Mouse (Mus musculus): ENCODE results near the gene Robo2. TPM values are rescaled to one million over a fixed set of nuclear protein-coding genes. Genes with fewer than 3 reads are reported as not detected.

The Robo2 gene
- polyA plus RNA-seq, 1 experiment from 2014 or later = 0.01 TPM

DNA sequence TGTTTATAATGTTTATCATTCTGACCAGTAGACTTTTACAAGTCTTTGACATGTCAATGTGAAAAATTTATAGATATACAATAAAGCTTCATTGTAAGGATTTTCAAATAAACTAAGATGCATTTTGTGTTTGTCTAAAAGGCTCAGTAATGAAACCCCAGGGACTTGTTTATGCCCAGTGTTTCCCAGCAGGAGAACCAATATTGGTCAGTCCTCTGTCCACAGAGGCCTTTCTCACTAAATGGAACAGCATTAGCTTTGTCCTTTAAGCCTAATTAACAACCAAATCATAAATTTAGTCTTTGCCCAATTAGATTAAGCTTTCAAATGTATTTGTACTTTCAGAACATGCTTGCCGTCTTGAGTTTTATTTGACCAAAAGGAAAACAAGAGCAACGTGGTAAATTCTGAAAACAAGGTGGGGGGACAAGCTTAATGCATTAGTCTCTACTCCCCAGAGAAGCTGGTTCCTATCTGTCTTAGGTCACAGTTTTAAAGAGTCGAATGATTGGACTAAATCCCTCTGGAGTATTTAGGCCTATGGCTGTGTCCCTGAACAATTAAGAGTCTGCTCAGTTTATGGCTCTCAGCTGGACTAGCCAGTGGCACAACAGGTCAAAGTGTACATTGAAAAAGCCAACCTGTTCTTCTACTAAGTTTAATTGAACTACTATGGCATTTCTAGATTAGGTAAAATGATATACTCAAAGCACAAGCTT is 134.6 kb downstream of the Robo2 start:
- H3K4me3 ChIP-seq (ENCODE audit: inconsistent target) = no peak overlapping the region
- no peak overlapping the region for H3K27ac ChIP-seq
- WGBS (ENCODE audit: missing documents) = 90% methylated on average over 3 of the region's 3 CpGs
- no peaks in the 10 kb centered on the region for H3K36me3 ChIP-seq (ENCODE audit: inconsistent target)
- H3K79me2 ChIP-seq (ENCODE audit: inconsistent target) = no peaks in the 10 kb centered on the region

DNA sequence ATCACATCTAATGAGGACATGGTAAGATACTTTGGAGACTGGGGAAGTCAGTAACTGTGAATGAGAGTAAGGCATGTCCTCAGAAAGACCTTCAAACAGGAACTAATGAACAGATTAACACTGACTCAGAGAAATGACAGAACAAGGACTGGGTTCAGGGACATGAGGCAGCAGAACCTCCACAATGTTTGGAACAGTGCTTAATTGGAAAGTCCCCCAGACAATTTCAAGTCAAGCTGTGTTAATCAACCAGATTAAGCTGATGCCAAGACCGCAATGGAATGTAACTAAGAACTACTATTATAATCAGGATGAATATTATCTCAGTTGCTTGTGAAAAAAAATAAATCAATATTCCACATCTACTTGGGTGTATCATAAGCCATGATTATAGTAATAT is 137.0 kb downstream of the Robo2 start:
- H3K36me3 ChIP-seq (ENCODE audit: inconsistent target) = no peaks in the 10 kb centered on the region
- H3K79me2 ChIP-seq (ENCODE audit: inconsistent target) = no peaks in the 10 kb centered on the region
- no peak overlapping the region for H3K4me3 ChIP-seq (ENCODE audit: inconsistent target)
- H3K27ac ChIP-seq = no peak overlapping the region
- 100% methylated on average over 1 of the region's 1 CpGs for WGBS (ENCODE audit: missing documents)

DNA sequence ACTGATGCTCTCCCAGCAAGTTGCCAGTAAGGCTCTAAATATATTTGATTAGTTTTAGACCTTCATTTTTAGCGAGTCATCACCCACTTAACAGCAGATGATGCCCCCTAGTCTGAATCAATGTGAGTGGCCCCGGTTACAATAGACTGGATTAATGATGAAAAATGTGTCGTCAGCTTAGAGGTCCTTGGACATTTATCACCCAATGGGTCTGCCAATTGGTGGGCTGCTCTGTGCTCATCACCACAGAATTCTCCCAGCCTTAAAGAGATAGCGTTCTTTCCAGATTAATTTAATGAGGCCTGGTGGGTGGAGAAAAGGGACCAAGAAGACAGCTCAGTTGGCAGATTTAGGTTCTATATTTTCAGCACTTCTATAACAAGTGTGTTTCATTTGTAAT is 138.6 kb downstream of the Robo2 start:
- Histone ChIP-seq H3K4me3 (ENCODE audit: inconsistent target) (no peak overlapping the region), H3K27ac (no peak overlapping the region), H3K79me2 (ENCODE audit: inconsistent target) (no peaks in the 10 kb centered on the region), H3K36me3 (ENCODE audit: inconsistent target) (no peaks in the 10 kb centered on the region)
- 94% methylated on average over 4 of the region's 4 CpGs for WGBS (ENCODE audit: missing documents)

DNA sequence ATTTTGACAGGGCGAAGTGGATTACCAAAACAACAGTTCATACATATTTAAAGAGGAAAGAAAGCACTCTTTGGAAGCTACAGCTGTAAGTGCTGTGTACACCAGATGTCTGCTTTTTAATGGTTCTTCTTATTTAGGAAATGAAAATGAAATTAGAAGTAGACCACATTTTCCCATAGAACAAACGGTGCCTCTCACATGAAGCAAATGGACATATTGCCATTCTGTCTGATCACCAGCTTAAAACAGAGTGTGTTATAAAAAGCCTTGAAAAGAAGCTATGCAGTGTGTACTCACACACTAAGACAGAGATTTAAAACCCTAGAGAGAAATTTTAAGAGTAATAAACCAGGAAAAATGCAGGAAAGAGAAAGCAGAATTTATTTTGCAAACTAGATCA is 153.4 kb downstream of the Robo2 start:
- WGBS (ENCODE audit: missing documents) = 74% methylated on average over 2 of the region's 2 CpGs
- no peaks in the 10 kb centered on the region for H3K79me2 ChIP-seq (ENCODE audit: inconsistent target)
- no peak overlapping the region for H3K27ac ChIP-seq
- H3K4me3 ChIP-seq (ENCODE audit: inconsistent target) = no peak overlapping the region
- no peaks in the 10 kb centered on the region for H3K36me3 ChIP-seq (ENCODE audit: inconsistent target)

DNA sequence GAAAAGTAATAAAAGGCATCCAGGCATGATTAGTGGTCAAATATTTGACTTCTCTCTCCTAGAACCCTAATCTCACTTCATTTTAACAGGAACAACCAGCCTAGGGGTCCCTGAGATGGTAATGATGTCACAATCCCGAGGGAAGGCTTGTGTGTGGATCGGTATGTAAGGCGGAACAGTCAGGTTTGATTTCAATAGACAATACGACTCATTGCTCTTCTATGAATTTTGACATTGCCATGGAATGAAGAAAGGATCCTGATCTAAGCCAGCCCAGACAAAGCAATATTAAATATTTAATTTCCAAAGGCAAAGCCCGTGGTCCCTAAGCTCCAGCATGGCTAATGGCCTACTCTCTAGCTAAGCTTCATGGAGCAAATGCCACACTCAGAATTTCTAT is 167.2 kb downstream of the Robo2 start:
- Histone ChIP-seq H3K79me2 (ENCODE audit: inconsistent target) (no peaks in the 10 kb centered on the region), H3K4me3 (ENCODE audit: inconsistent target) (no peak overlapping the region), H3K36me3 (ENCODE audit: inconsistent target) (no peaks in the 10 kb centered on the region), H3K27ac (no peak overlapping the region)
- 88% methylated on average over 5 of the region's 5 CpGs for WGBS (ENCODE audit: missing documents)

DNA sequence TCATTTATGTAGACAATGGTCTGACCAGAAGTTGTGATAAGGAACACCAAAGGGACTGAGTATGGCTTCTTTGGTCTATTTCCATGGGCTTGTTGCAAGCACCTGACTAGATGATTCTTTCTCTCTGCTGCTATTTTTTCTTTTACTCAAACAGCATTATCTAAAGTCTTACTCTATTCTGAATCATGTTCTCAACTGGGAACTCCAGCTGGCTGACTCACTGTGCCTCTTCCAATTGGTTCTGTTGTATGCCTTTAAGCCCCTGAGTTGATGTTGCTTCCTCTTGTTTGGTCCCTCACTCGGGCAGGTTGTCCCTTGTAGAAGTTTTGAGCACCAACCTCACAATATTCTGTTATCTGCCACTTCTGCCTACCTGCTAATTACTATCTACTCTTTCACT is 170.1 kb downstream of the Robo2 start:
- H3K36me3 ChIP-seq (ENCODE audit: inconsistent target) = no peaks in the 10 kb centered on the region
- H3K4me3 ChIP-seq (ENCODE audit: inconsistent target) = no peak overlapping the region
- H3K27ac ChIP-seq = no peak overlapping the region
- WGBS (ENCODE audit: missing documents) = 75% methylated on average over 1 of the region's 1 CpGs
- no peaks in the 10 kb centered on the region for H3K79me2 ChIP-seq (ENCODE audit: inconsistent target)

DNA sequence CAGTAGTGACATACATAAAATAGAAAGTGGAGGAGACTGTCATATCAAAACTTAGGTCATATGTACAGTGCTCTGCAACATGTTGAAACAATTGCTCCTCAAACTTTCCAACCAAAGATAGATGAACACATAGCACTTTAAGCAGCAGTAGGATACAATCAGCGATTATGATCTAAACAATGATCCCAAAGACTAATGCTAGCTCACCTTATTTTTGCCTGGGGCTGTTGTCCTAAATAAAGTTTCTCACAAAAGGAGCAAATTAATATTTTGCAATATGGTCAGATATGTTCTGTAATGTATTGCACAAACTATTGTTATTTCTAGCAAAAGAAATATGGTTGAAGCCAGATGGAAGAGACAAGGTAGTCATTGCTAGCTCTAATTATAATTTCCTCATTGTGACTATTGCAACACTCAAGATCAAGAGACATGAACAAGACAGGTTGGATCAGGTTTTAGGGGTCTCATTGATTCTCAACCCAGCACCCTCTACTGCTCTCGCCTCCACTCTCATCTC is 174.2 kb downstream of the Robo2 start:
- Histone ChIP-seq H3K79me2 (ENCODE audit: inconsistent target) (no peaks in the 10 kb centered on the region), H3K27ac (no peak overlapping the region), H3K36me3 (ENCODE audit: inconsistent target) (no peaks in the 10 kb centered on the region), H3K4me3 (ENCODE audit: inconsistent target) (no peak overlapping the region)
- WGBS (ENCODE audit: missing documents) = 77% methylated on average over 2 of the region's 2 CpGs

DNA sequence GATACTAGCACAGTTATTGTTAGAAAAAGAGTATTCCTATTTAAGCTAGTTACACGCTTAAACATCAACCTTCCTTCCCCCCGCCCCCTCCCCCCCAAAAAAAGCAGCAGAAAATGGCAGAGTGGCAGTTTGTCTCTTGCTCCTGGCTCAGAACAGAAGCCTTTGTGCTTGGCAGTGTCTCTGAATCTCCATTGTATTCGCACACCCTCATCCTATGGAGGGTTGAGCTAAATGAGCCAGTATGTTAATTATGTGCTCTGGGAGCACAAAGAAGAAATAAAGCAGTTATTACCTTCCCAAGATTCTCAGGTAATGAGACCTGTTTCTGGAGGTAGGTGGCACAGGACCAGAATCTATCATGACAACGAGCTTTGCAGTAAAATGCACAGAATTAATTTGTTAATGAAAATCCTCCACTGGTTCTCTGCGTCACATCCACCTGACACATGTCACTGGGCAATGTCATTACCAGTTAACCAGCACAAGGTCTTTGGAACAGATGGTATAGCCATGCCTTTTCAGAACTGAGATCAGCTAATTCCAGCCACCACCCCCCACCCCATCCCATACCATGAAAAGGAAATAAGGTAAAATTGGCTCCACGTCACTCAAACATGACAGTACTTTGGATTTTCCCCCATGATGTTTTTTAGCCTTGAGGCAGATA is 177.1 kb downstream of the Robo2 start:
- Histone ChIP-seq H3K4me3 (ENCODE audit: inconsistent target) (no peak overlapping the region), H3K79me2 (ENCODE audit: inconsistent target) (no peaks in the 10 kb centered on the region), H3K36me3 (ENCODE audit: inconsistent target) (no peaks in the 10 kb centered on the region), H3K27ac (no peak overlapping the region)
- WGBS (ENCODE audit: missing documents) = 81% methylated on average over 6 of the region's 6 CpGs

DNA sequence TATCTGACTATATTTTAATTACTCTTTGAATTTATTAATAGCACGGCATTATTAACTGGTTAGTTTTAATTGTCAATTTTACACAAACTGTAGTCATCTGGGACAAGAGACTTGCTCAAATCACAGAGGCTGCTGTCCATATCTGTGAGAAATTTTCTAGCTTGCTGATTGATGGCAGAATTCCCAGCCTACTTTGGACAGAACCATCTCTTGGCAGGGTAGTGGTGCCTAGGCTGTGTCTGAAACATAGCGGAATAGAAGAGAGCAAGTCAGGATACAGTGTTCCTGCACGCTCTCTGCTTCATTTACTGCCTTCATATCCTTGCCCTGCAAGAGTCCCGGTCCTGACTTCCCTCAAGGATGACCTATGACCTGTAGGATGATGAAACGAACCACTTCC is 178.0 kb downstream of the Robo2 start:
- Histone ChIP-seq H3K36me3 (ENCODE audit: inconsistent target) (no peaks in the 10 kb centered on the region), H3K27ac (no peak overlapping the region), H3K4me3 (ENCODE audit: inconsistent target) (no peak overlapping the region), H3K79me2 (ENCODE audit: inconsistent target) (no peaks in the 10 kb centered on the region)
- 70% methylated on average over 5 of the region's 5 CpGs for WGBS (ENCODE audit: missing documents)

DNA sequence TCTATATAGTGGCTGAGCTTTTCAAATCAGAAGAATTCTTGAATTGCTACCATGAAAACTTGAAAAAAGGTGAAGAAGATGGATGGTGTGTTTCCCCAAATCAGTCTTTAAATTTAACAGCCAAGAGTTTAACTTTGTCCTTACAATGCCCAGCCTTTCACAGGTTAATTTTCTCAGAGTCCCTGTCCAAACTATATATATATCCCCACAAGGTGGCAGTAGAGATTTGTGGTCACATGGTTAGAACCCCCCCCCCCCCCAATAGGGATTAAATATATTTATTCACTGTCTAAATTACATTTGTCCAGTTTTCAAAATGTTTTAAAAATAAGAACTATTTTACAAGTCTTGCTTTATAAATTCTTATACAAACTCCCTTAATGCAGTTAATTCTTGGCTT is 184.3 kb downstream of the Robo2 start:
- H3K36me3 ChIP-seq (ENCODE audit: inconsistent target) = no peaks in the 10 kb centered on the region
- H3K27ac ChIP-seq = no peak overlapping the region
- H3K79me2 ChIP-seq (ENCODE audit: inconsistent target) = no peaks in the 10 kb centered on the region

DNA sequence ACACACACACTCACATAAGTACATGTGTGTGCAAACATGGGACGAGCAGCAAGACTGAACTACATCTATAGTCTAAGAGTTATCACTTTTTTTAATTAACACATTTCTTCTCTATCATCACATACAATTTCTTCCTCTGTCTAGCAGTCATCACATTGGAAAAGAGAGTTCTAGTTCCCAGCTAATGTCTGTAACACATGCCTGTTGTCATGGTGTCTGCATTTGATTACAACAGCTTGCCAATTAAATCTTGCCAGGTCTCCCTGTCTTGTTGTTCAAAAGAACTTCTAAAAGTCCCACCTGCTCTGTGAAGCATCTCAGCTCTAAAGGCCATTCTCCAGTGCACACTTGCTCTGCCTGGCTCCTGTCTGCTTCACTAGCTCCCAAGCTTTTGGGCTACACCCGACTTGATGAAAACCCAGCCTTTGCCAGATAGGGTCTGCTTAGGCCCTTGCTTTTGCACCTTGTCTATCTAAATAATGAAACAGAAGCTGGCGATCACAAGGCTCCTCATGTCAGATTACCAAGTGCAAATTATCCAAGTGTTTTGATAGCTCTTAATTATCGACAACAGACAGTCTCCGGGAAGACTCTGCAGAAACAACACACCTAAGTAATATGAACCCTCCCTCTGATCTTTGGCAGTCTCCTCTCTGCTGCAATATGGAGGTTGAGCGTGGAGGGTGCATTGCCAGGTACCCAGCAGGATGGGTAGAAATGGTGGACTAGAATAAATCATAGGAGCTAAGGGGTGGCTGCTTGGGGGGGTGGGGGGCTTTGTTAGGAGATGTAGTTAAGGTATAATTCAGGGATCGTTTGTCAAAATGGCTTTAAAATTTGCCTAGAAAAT is 186.0 kb downstream of the Robo2 start:
- H3K79me2 ChIP-seq (ENCODE audit: inconsistent target) = no peaks in the 10 kb centered on the region
- H3K36me3 ChIP-seq (ENCODE audit: inconsistent target) = no peaks in the 10 kb centered on the region
- WGBS (ENCODE audit: missing documents) = 81% methylated on average over 6 of the region's 7 CpGs
- no peak overlapping the region for H3K4me3 ChIP-seq (ENCODE audit: inconsistent target)
- H3K27ac ChIP-seq = no peak overlapping the region

More for the DNA sequence above, 184.3 kb downstream of the Robo2 start:
- H3K4me3 ChIP-seq (ENCODE audit: inconsistent target) = no peak overlapping the region

DNA sequence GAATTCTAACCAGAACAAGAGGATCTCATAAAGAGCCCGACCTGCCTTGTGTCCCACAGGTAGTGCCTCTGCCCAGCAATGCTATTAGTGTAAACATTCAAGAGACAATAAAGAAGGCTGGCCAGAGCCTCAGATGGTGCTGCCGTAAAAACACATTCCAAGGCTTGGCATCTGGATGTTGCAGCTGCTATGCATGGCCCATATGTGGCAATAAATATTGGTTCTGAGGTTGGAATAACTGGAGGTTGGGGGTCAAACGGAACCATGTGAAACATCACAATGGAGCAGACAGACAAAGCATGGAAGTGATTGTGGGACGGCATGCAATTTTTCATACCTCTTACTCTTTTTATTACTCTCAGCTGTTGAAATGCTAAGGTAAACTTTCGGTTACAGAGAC is 189.1 kb downstream of the Robo2 start:
- Histone ChIP-seq H3K36me3 (ENCODE audit: inconsistent target) (no peaks in the 10 kb centered on the region), H3K27ac (no peak overlapping the region), H3K4me3 (ENCODE audit: inconsistent target) (no peak overlapping the region), H3K79me2 (ENCODE audit: inconsistent target) (no peaks in the 10 kb centered on the region)
- 78% methylated on average over 5 of the region's 5 CpGs for WGBS (ENCODE audit: missing documents)

DNA sequence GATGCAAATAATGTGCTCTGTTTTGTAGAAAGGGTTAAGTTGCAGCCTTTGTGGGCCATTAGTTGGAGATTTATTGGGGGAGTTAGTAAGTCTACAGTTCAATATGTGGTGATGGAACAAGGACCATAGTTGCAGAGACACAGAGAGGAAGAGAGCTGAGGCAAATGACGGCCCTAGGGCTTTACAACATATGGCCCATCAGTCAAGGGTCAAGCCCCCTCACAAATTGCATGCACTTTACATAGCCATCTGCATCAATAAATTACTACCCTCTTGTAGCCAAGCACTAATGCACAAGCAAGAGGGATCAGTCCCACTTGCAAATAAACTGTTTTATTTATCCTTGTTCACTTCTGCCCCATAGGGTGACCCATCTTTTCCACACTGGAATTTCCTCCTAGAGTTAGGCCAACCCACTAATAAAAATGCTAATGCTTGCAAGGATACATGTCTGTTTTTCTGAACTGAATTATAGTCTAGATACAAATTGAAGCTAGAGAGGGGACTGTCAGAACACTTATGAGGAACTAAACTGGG is 194.7 kb downstream of the Robo2 start:
- WGBS (ENCODE audit: missing documents) = 86% methylated on average over 1 of the region's 1 CpGs
- Histone ChIP-seq H3K79me2 (ENCODE audit: inconsistent target) (no peaks in the 10 kb centered on the region), H3K4me3 (ENCODE audit: inconsistent target) (no peak overlapping the region), H3K27ac (no peak overlapping the region), H3K36me3 (ENCODE audit: inconsistent target) (no peaks in the 10 kb centered on the region)

DNA sequence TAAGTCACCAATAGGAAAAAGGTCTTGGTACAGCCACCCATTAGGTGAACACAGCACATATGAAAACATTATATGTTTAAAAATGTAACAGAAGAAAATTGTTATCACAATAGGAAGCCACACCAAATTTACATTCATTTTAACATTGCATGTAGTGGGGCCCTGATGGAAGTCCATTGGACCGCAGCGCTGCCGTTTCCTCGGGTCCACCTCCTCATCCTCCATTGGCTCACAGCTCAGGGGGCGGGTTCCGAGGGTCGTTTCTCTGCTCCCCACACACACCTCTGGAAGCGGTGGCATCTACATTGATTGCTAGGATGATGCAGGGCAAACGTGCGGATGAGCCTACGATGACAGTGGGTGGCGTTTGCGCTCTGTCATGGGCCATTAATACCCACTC is 195.8 kb downstream of the Robo2 start:
- H3K36me3 ChIP-seq (ENCODE audit: inconsistent target) = no peaks in the 10 kb centered on the region
- WGBS (ENCODE audit: missing documents) = 92% methylated on average over 13 of the region's 13 CpGs

DNA sequence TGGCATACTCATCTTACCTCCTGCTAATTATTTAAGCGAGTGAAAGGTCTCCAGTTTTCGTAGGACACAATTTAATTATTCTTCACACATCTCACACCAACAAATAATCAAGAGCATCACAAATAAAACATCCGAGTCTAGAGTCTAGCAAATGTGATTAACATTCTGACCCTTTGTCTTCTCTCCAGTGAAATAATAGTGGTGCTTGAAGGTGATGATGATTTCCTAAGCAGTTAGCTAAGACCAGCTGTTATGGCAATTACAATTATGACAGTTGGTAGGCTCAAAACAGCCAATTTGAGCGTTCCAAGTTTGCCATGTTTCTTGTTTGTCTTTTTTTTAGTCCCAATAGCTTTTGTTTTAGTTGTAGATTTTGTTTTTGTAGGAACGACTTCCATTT is 210.9 kb downstream of the Robo2 start:
- H3K4me3 ChIP-seq (ENCODE audit: inconsistent target) = no peak overlapping the region
- WGBS (ENCODE audit: missing documents) = 85% methylated on average over 5 of the region's 5 CpGs
- no peaks in the 10 kb centered on the region for H3K36me3 ChIP-seq (ENCODE audit: inconsistent target)
- H3K79me2 ChIP-seq (ENCODE audit: inconsistent target) = no peaks in the 10 kb centered on the region
- H3K27ac ChIP-seq = no peak overlapping the region

More for the DNA sequence above, 195.8 kb downstream of the Robo2 start:
- Histone ChIP-seq H3K4me3 (ENCODE audit: inconsistent target) (no peak overlapping the region), H3K79me2 (ENCODE audit: inconsistent target) (no peaks in the 10 kb centered on the region), H3K27ac (no peak overlapping the region)

All from macrophage (primary cell).